8 mouse cellular contexts compared by ENCODE assay signal in the genomic region with DNA sequence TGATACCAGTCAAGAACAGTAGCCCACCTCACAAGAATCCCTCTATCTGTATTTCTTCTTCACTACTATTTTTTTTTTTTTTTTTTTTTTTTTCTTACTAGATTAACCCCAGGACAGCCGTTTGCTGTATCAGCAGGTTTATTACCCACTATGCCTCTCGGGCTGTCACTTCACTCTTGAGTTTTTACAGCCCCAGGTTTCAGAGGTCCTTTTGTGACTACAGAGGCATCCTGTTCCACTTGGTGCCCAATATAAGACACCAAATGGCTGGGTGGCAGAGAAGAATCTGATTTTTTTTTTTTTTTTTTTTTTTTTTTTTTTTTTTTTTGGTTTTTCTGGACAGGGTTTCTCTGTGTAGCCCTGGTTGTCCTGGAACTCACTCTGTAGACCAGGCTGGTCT. TPM values are rescaled to one million over a fixed set of nuclear protein-coding genes. Genes with fewer than 3 reads are reported as not detected.
A peak's percentile ranks its signal among the peaks of the same experiment; 100 is the strongest.
DNase-seq lines count a peak whose midpoint lies in the region; ATAC-seq and TF ChIP-seq lines count a peak whose summit lies in the region.

No protein-coding gene starts in this region.

- no peak for TF ChIP-seq EP300 in heart, adult 2 months (IDR thresholded peaks at IDR 0.05; ENCODE audit: insufficient read depth, low read depth, low read length)
- no peak for TF ChIP-seq EP300 in liver, embryonic 14.5 days (IDR thresholded peaks at IDR 0.05; ENCODE audit: low read depth)

- no peak overlapping the region; the same call in 1 of the 2 replicates for H3K27ac ChIP-seq in heart, adult 2 months
- no peak overlapping the region for H3K27ac ChIP-seq in testis, adult 2 months (ENCODE audit: control insufficient read depth, insufficient read depth, low read depth, low read length)
- H3K27ac ChIP-seq in liver, embryonic 14.5 days: no peak overlapping the region

- TF ChIP-seq CTCF in heart, adult 2 months (IDR thresholded peaks at IDR 0.05): no peak
- TF ChIP-seq CTCF in testis, adult 2 months (IDR thresholded peaks at IDR 0.05; ENCODE audit: control insufficient read depth, insufficient read depth, insufficient replicate concordance, low read depth, low read length): no peak
- no peak for TF ChIP-seq CTCF in liver, embryonic 14.5 days (IDR thresholded peaks at IDR 0.05; ENCODE audit: low read depth)

- H3K4me1 ChIP-seq in heart, adult 2 months (ENCODE audit: control insufficient read depth, insufficient read depth, low read length): peaks cover 3% of the 10 kb centered on the region; the same call in 1 of the 2 replicates
- peaks cover 7% of the 10 kb centered on the region for H3K4me1 ChIP-seq in testis, adult 2 months (ENCODE audit: control insufficient read depth, insufficient read depth, low read length)
- no peaks in the 10 kb centered on the region for H3K4me1 ChIP-seq in liver, embryonic 14.5 days (replicated peaks; ENCODE audit: control insufficient read depth in 2 of 2, insufficient read depth in 2 of 2, low read length in 1 of 2)

- peak overlapping the region; percentile 80; the same call in 1 of the 2 replicates for H3K4me3 ChIP-seq in heart, adult 2 months
- peak overlapping the region; percentile 83 for H3K4me3 ChIP-seq in testis, adult 2 months (ENCODE audit: control insufficient read depth, low read depth, low read length)
- no peak overlapping the region for H3K4me3 ChIP-seq in liver, embryonic 14.5 days (ENCODE audit: insufficient read depth in 1 of 2, low read depth in 2 of 2, low read length in 2 of 2)

- no peak for DNase-seq in heart, adult 2 months
- no peak for DNase-seq in heart, postnatal 25 days (ENCODE audit: low spot score)
- no peak for DNase-seq in testis, postnatal 14 days (ENCODE audit: low spot score)
- DNase-seq in liver, embryonic 14.5 days (ENCODE audit: low read depth in 3 of 3, low spot score in 3 of 3): no peak
- no peak for DNase-seq in right cerebral cortex, postnatal 36 days (ENCODE audit: low spot score in 2 of 2)
- no peak for DNase-seq in adrenal gland, adult 18-20 months (ENCODE audit: low spot score in 2 of 2)
- DNase-seq in adrenal gland, adult (ENCODE audit: inconsistent age in 2 of 2, low spot score in 1 of 2): no peak

- H3K27me3 ChIP-seq in heart, adult 2 months (ENCODE audit: control insufficient read depth, insufficient read depth, low read length): no peaks in the 10 kb centered on the region
- no peaks in the 10 kb centered on the region; the same call in 1 of the 2 replicates for H3K27me3 ChIP-seq in testis, adult 2 months (ENCODE audit: control insufficient read depth, insufficient read depth, low read length)
- peaks cover 45% of the 10 kb centered on the region for H3K27me3 ChIP-seq in liver, embryonic 14.5 days (ENCODE audit: control insufficient read depth, insufficient read depth, low read length)

- H3K9me3 ChIP-seq in liver, embryonic 14.5 days (ENCODE audit: control insufficient read depth, low read length): no peaks in the 10 kb centered on the region

- no peaks in the 10 kb centered on the region for H3K36me3 ChIP-seq in heart, adult 2 months (ENCODE audit: control insufficient read depth, insufficient read depth, low read length)
- H3K36me3 ChIP-seq in testis, adult 2 months (ENCODE audit: control insufficient read depth, insufficient read depth, low read length): no peaks in the 10 kb centered on the region
- H3K36me3 ChIP-seq in liver, embryonic 14.5 days (replicated peaks; ENCODE audit: control insufficient read depth, insufficient read depth, low read depth): no peaks in the 10 kb centered on the region

- intact Hi-C loops in heart, adult 2 months (cut with DNase I): loop anchor here (2.0 kb wide), 1 partner anchor 48 kb away; a partner anchor contains a TSS
- intact Hi-C loops in heart, postnatal 25 days (cut with DNase I): no loop called here

- ATAC-seq in liver, embryonic 14.5 days (ENCODE audit: insufficient read depth): no peak

- peak overlapping the region; percentile 85; the same call in 1 of the 2 replicates for H3K9ac ChIP-seq in heart, adult 2 months (ENCODE audit: low read depth, low read length)
- H3K9ac ChIP-seq in liver, embryonic 14.5 days (replicated peaks): no peak overlapping the region

- no peak for TF ChIP-seq POLR2A in heart, adult 2 months (IDR thresholded peaks at IDR 0.05; ENCODE audit: insufficient read depth, low read depth, low read length)
- TF ChIP-seq POLR2A in testis, adult 2 months (IDR thresholded peaks at IDR 0.05; ENCODE audit: control insufficient read depth, low read depth, low read length): no peak

- H3K79me2 ChIP-seq in heart, adult 2 months (replicated peaks; ENCODE audit: control insufficient read depth, insufficient read depth, low read length): peaks cover 2% of the 10 kb centered on the region; the same call in 1 of the 2 replicates

- 18% methylated on average over 2 of the region's 2 CpGs for WGBS in heart, adult 2 months
- WGBS in liver, embryonic 14.5 days (ENCODE audit: insufficient replicate concordance): 11% methylated on average over 2 of the region's 2 CpGs

- H3K4me2 ChIP-seq in liver, embryonic 14.5 days (ENCODE audit: low read depth): peak overlapping the region; percentile 67; the same call in 1 of the 2 replicates

RNA-seq across cellular contexts. Expression of a gene that starts 1.6 kb away (rescaled TPM):
- 10 to 100 TPM; 22.1 to 24.2 TPM for total RNA-seq in heart, adult 2 months (2021)
- 7.1 and 11.8 TPM in 2 replicates for polyA plus RNA-seq in heart, adult 2 months (2012; rRNA removed)
- total RNA-seq in heart, postnatal 25 days (2021): 10 to 100 TPM; 24.4 to 25.2 TPM
- 21.7 and 26.8 TPM in 2 replicates for polyA plus RNA-seq in testis, adult 2 months (2012; rRNA removed)
- polyA plus RNA-seq in liver, embryonic 14.5 days (2012; rRNA removed): 0.68 and 0.77 TPM in 2 replicates
- polyA plus RNA-seq in liver, embryonic 14.5 days (2014; fragmentation: Nextera tagmentation; extraction: Ambion mirVana): 0.94 and 1.4 TPM in 2 replicates
- total RNA-seq in adrenal gland, adult 18-20 months (2021): 10 to 100 TPM; 13.0 to 23.4 TPM

RNA-seq across cellular contexts. Expression of a gene that starts 26.4 kb away (rescaled TPM):
- 1 to 10 TPM; 8.3 to 9.0 TPM for total RNA-seq in heart, adult 2 months (2021)
- polyA plus RNA-seq in heart, adult 2 months (2012; rRNA removed): 6.9 and 12.5 TPM in 2 replicates
- total RNA-seq in heart, postnatal 25 days (2021): 10 to 100 TPM in 1 of 2 experiments, 1 to 10 TPM in 1; 9.9 to 10.1 TPM
- 5.5 and 6.3 TPM in 2 replicates for polyA plus RNA-seq in testis, adult 2 months (2012; rRNA removed)
- polyA plus RNA-seq in liver, embryonic 14.5 days (2012; rRNA removed): 7.1 and 10.4 TPM in 2 replicates
- 11.5 and 13.1 TPM in 2 replicates for polyA plus RNA-seq in liver, embryonic 14.5 days (2014; fragmentation: Nextera tagmentation; extraction: Ambion mirVana)
- 10 to 100 TPM; 10.6 to 10.9 TPM for total RNA-seq in adrenal gland, adult 18-20 months (2021)

RNA-seq across cellular contexts. Expression of a gene that starts 48.7 kb away (rescaled TPM):
- 10 to 100 TPM; 77.2 to 78.2 TPM for total RNA-seq in heart, adult 2 months (2021)
- polyA plus RNA-seq in heart, adult 2 months (2012; rRNA removed): 33.9 and 34.6 TPM in 2 replicates
- 10 to 100 TPM; 73.2 to 85.1 TPM for total RNA-seq in heart, postnatal 25 days (2021)
- polyA plus RNA-seq in testis, adult 2 months (2012; rRNA removed): 27.8 and 32.8 TPM in 2 replicates
- 27.8 and 49.4 TPM in 2 replicates for polyA plus RNA-seq in liver, embryonic 14.5 days (2012; rRNA removed)
- polyA plus RNA-seq in liver, embryonic 14.5 days (2014; fragmentation: Nextera tagmentation; extraction: Ambion mirVana): 164 and 180 TPM in 2 replicates
- 10 to 100 TPM; 80.6 to 89.5 TPM for total RNA-seq in adrenal gland, adult 18-20 months (2021)

RNA-seq across cellular contexts. Expression of a gene that starts 48.7 kb away (rescaled TPM):
- 1 to 10 TPM; 2.1 to 2.9 TPM for total RNA-seq in heart, adult 2 months (2021)
- polyA plus RNA-seq in heart, adult 2 months (2012; rRNA removed): 3.0 and 3.8 TPM in 2 replicates
- total RNA-seq in heart, postnatal 25 days (2021): 1 to 10 TPM; 2.4 to 5.5 TPM
- 6.1 TPM in 2 replicates for polyA plus RNA-seq in testis, adult 2 months (2012; rRNA removed)
- polyA plus RNA-seq in liver, embryonic 14.5 days (2012; rRNA removed): 7.3 and 13.9 TPM in 2 replicates
- polyA plus RNA-seq in liver, embryonic 14.5 days (2014; fragmentation: Nextera tagmentation; extraction: Ambion mirVana): 12.2 and 12.4 TPM in 2 replicates
- total RNA-seq in adrenal gland, adult 18-20 months (2021): 1 to 10 TPM; 5.1 to 5.8 TPM

Comparison
In these comparisons a context has a peak if more than half of its experiments do, and no peak if none do; other contexts are left out.
1. H3K4me3 ChIP-seq: peak in heart, adult 2 months (single experiment) and testis, adult 2 months (single experiment); none in liver, embryonic 14.5 days (0 of 2).